Mouse (Mus musculus) ovary, postnatal 36 days (tissue): ENCODE measurements around the gene Vstm2a.

Experiments used
- DNase-seq: peaks from one replicate; pipeline ENCODE4 v3.0.0; 2022; ENCODE audit warnings: low spot score, mixed read lengths

Vstm2a gene

DNA sequence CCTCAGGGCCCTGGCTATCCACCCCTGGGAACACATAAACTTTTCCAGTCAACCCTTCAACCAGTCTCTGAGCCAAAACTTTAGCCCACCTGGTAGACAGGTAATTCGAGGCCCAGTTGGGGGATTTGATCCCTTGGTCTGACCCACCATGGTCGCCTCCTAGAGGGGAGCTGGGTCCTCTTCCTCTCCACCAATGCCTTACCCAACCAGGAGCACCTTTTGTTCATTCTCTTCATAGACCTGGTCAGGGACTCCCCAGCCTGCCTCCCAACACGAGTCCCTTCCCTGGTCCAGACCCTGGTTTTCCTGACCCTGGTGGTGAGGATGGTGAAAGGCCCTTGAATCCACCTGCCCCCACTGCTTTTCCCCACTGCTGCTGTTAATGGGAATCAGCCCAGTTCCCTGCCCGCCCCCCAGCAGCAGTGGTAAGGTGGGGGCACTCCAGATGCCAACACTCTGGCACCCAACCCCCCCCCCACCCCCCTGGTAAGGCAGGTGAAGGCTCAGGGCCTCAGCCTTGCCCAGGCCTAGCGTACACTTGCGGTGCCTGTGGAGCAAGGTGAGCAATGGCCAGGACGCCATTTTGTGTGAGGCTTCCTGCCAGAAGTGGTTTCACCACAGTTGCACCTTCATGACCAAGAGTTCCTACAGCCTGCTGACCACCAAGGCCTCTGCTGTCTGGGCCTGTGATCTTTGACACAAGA lies 182.2 kb downstream of the Vstm2a start:
- DNase-seq, result no peak
